Mouse (Mus musculus): Measurements from ENCODE around the gene Plppr3. TPM values are rescaled to one million over a fixed set of nuclear protein-coding genes. Genes with fewer than 3 reads are reported as not detected.
A peak's percentile ranks its signal among the peaks of the same experiment; 100 is the strongest.

Gene Plppr3
- polyA plus RNA-seq, 1 experiment from 2014 or later = 32.4 TPM

- peaks cover 21% of the 10 kb centered on the region for H3K4me1 ChIP-seq (ENCODE audit: control insufficient read depth, insufficient read depth, low read length)
- ATAC-seq (ENCODE audit: low read depth) = peak; percentile 89
- peak within 1 kb of the TSS; percentile 85 for H3K27ac ChIP-seq (replicated peaks; ENCODE audit: low read depth, low read length)
- peak within 1 kb of the TSS; percentile 97 for H3K9ac ChIP-seq (ENCODE audit: low read depth, low read length)
- peak; percentile 85 for DNase-seq (ENCODE audit: low spot score)
- WGBS = 3% methylated on average over 23 of the region's 42 CpGs
- peak within 1 kb of the TSS; percentile 97 for H3K4me2 ChIP-seq (ENCODE audit: low read depth, low read length)
- no peaks in the 10 kb centered on the region for H3K9me3 ChIP-seq (ENCODE audit: control insufficient read depth, low read length)
- H3K4me3 ChIP-seq (ENCODE audit: low read depth, low read length) = peak within 1 kb of the TSS; percentile 82
- H3K27me3 ChIP-seq (replicated peaks; ENCODE audit: control insufficient read depth, insufficient read depth, low read length) = peaks cover 47% of the 10 kb centered on the region
- H3K36me3 ChIP-seq (ENCODE audit: control insufficient read depth, insufficient read depth, low read length) = peaks cover 7% of the 10 kb centered on the region
These were observed 42.5 kb upstream of the Plppr3 start, which contains the start of gene Kiss1r for GRCm38 (mm10) chr10:79916808-79917531. Gene Kiss1r (plus strand): TSS chr10:79916971.

GRCm38 (mm10) chr10:79916081-79916480, 41.6 kb upstream of the Plppr3 start:
- H3K4me2 ChIP-seq (ENCODE audit: low read depth, low read length) = peak overlapping the region; percentile 97
- no peaks in the 10 kb centered on the region for H3K9me3 ChIP-seq (ENCODE audit: control insufficient read depth, low read length)
- peak overlapping the region; percentile 82 for H3K4me3 ChIP-seq (ENCODE audit: low read depth, low read length)
- peaks cover 16% of the 10 kb centered on the region for H3K36me3 ChIP-seq (ENCODE audit: control insufficient read depth, insufficient read depth, low read length)
- ATAC-seq (ENCODE audit: low read depth) (no peak), DNase-seq (ENCODE audit: low spot score) (no peak)
- WGBS = 5% methylated on average over 8 of the region's 8 CpGs
- H3K27ac ChIP-seq (replicated peaks; ENCODE audit: low read depth, low read length) = peak overlapping the region; percentile 85; the same call in 1 of the 2 replicates
- peaks cover 15% of the 10 kb centered on the region for H3K4me1 ChIP-seq (ENCODE audit: control insufficient read depth, insufficient read depth, low read length)
- peak overlapping the region; percentile 97 for H3K9ac ChIP-seq (ENCODE audit: low read depth, low read length)
- peaks cover 38% of the 10 kb centered on the region for H3K27me3 ChIP-seq (replicated peaks; ENCODE audit: control insufficient read depth, insufficient read depth, low read length)

GRCm38 (mm10) chr10:79914948-79915596, 40.6 kb upstream of the Plppr3 start:
- peaks cover 8% of the 10 kb centered on the region for H3K4me1 ChIP-seq (ENCODE audit: control insufficient read depth, insufficient read depth, low read length)
- H3K27me3 ChIP-seq (replicated peaks; ENCODE audit: control insufficient read depth, insufficient read depth, low read length) = peaks cover 28% of the 10 kb centered on the region
- H3K36me3 ChIP-seq (ENCODE audit: control insufficient read depth, insufficient read depth, low read length) = peaks cover 26% of the 10 kb centered on the region
- 0 out of 2 replicates have a peak overlapping the region, but pooled peaks have one; percentile 20 for H3K9ac ChIP-seq (ENCODE audit: low read depth, low read length)
- ATAC-seq (ENCODE audit: low read depth) (no peak), DNase-seq (ENCODE audit: low spot score) (no peak)
- no peaks in the 10 kb centered on the region for H3K9me3 ChIP-seq (ENCODE audit: control insufficient read depth, low read length)
- 67% methylated on average over 6 of the region's 7 CpGs for WGBS
- H3K4me2 ChIP-seq (ENCODE audit: low read depth, low read length) = peak overlapping the region; percentile 97; the same call in 1 of the 2 replicates
- H3K4me3 ChIP-seq (ENCODE audit: low read depth, low read length) = no peak overlapping the region
- H3K27ac ChIP-seq (replicated peaks; ENCODE audit: low read depth, low read length) = no peak overlapping the region

GRCm38 (mm10) chr10:79914131-79914947, 39.9 kb upstream of the Plppr3 start:
- DNase-seq (ENCODE audit: low spot score) (no peak), ATAC-seq (ENCODE audit: low read depth) (no peak)
- Histone ChIP-seq H3K4me2 (ENCODE audit: low read depth, low read length) (no peak overlapping the region), H3K36me3 (ENCODE audit: control insufficient read depth, insufficient read depth, low read length) (peaks cover 26% of the 10 kb centered on the region), H3K27ac (replicated peaks; ENCODE audit: low read depth, low read length) (no peak overlapping the region), H3K9me3 (ENCODE audit: control insufficient read depth, low read length) (no peaks in the 10 kb centered on the region), H3K9ac (ENCODE audit: low read depth, low read length) (peak overlapping the region; percentile 22; the same call in 1 of the 2 replicates), H3K4me1 (ENCODE audit: control insufficient read depth, insufficient read depth, low read length) (peaks cover 8% of the 10 kb centered on the region), H3K4me3 (ENCODE audit: low read depth, low read length) (no peak overlapping the region), H3K27me3 (replicated peaks; ENCODE audit: control insufficient read depth, insufficient read depth, low read length) (peaks cover 20% of the 10 kb centered on the region)
- WGBS = 77% methylated on average over 8 of the region's 11 CpGs

- DNase-seq (ENCODE audit: low spot score) = no peak
- no peak overlapping the region for H3K4me2 ChIP-seq (ENCODE audit: low read depth, low read length)
- ATAC-seq (ENCODE audit: low read depth) = no peak
- H3K4me3 ChIP-seq (ENCODE audit: low read depth, low read length) = no peak overlapping the region
- H3K27me3 ChIP-seq (replicated peaks; ENCODE audit: control insufficient read depth, insufficient read depth, low read length) = peaks cover 1% of the 10 kb centered on the region
- peaks cover 8% of the 10 kb centered on the region for H3K4me1 ChIP-seq (ENCODE audit: control insufficient read depth, insufficient read depth, low read length)
- peaks cover 26% of the 10 kb centered on the region for H3K36me3 ChIP-seq (ENCODE audit: control insufficient read depth, insufficient read depth, low read length)
- H3K9me3 ChIP-seq (ENCODE audit: control insufficient read depth, low read length) = no peaks in the 10 kb centered on the region
- H3K27ac ChIP-seq (replicated peaks; ENCODE audit: low read depth, low read length) = no peak overlapping the region
- 60% methylated on average over 20 of the region's 20 CpGs for WGBS
- no peak overlapping the region for H3K9ac ChIP-seq (ENCODE audit: low read depth, low read length)
These were observed 38.0 kb upstream of the Plppr3 start for GRCm38 (mm10) chr10:79912412-79912811.

- Histone ChIP-seq H3K4me2 (ENCODE audit: low read depth, low read length) (no peak within 1 kb of the TSS), H3K4me3 (ENCODE audit: low read depth, low read length) (no peak within 1 kb of the TSS), H3K36me3 (ENCODE audit: control insufficient read depth, insufficient read depth, low read length) (peaks cover 39% of the 10 kb centered on the region), H3K27me3 (replicated peaks; ENCODE audit: control insufficient read depth, insufficient read depth, low read length) (no peaks in the 10 kb centered on the region), H3K9me3 (ENCODE audit: control insufficient read depth, low read length) (no peaks in the 10 kb centered on the region), H3K9ac (ENCODE audit: low read depth, low read length) (no peak within 1 kb of the TSS), H3K4me1 (ENCODE audit: control insufficient read depth, insufficient read depth, low read length) (peaks cover 1% of the 10 kb centered on the region), H3K27ac (replicated peaks; ENCODE audit: low read depth, low read length) (peak within 1 kb of the TSS; percentile 98; the same call in 1 of the 2 replicates)
- 92% methylated on average over 4 of the region's 4 CpGs for WGBS
- DNase-seq (ENCODE audit: low spot score) (no peak), ATAC-seq (ENCODE audit: low read depth) (no peak)
These were observed 36.1 kb upstream of the Plppr3 start, which contains the start of gene Gm26602 for GRCm38 (mm10) chr10:79910556-79910955. Gene Gm26602 (plus strand): TSS chr10:79910856.

GRCm38 (mm10) chr10:79909092-79909922, 34.9 kb upstream of the Plppr3 start:
- peak; percentile 63 for DNase-seq (ENCODE audit: low spot score)
- peak overlapping the region; percentile 50 for H3K4me2 ChIP-seq (ENCODE audit: low read depth, low read length)

More at GRCm38 (mm10) chr10:79909092-79909922, 34.9 kb upstream of the Plppr3 start:
- Histone ChIP-seq H3K4me3 (ENCODE audit: low read depth, low read length) (peak overlapping the region; percentile 78), H3K27me3 (replicated peaks; ENCODE audit: control insufficient read depth, insufficient read depth, low read length) (no peaks in the 10 kb centered on the region), H3K4me1 (ENCODE audit: control insufficient read depth, insufficient read depth, low read length) (no peaks in the 10 kb centered on the region), H3K9me3 (ENCODE audit: control insufficient read depth, low read length) (no peaks in the 10 kb centered on the region), H3K27ac (replicated peaks; ENCODE audit: low read depth, low read length) (peak overlapping the region; percentile 98), H3K36me3 (ENCODE audit: control insufficient read depth, insufficient read depth, low read length) (peaks cover 51% of the 10 kb centered on the region), H3K9ac (ENCODE audit: low read depth, low read length) (peak overlapping the region; percentile 97)
- peak; percentile 69 for ATAC-seq (ENCODE audit: low read depth)
- 24% methylated on average over 14 of the region's 14 CpGs for WGBS
